Mouse (Mus musculus) lung, adult 2 months (tissue): ENCODE data around the gene Mansc1. TPM values are rescaled to one million over a fixed set of nuclear protein-coding genes. Genes with fewer than 3 reads are reported as not detected.

Experiments
- DNase-seq: peaks from one replicate; pipeline ENCODE4 v3.0.0; 2022
- H3K4me1 ChIP-seq: fragments of 200-500 bp; 2 replicates; pipeline ENCODE4 v1.6.1; 2011; ENCODE audit warnings: low read length; ENCODE audit not compliant: control insufficient read depth, insufficient read depth
- H3K4me3 ChIP-seq: fragments of 200-500 bp; replicated peaks from 2 replicates; pipeline ENCODE3; 2011; ENCODE audit warnings: low read depth, mild to moderate bottlenecking, control low read depth, low read length; ENCODE audit errors: extremely low read depth
- CTCF ChIP-seq: fragments of 200-500 bp; IDR thresholded peaks from 2 replicates; pipeline ENCODE4 v1.5.1; 2011; ENCODE audit warnings: mild to moderate bottlenecking, low read length, control low read depth; ENCODE audit not compliant: insufficient read depth
- POLR2A ChIP-seq: fragments of 200-500 bp; IDR thresholded peaks from 2 replicates; pipeline ENCODE4 v1.6.1; 2011; ENCODE audit warnings: low read depth, mild to moderate bottlenecking, control low read depth, low read length, borderline replicate concordance; ENCODE audit errors: extremely low read depth
- WGBS: fragments of 180-500 bp; shearing (Covaris S2); methylation state at CpG from one replicate; pipeline ENCODE4 v1.1.7; 2018; 5-methylcytosine and 5-hydroxymethylcytosine counted together
- polyA plus RNA-seq: library from polyadenylated mRNA; depleted of rRNA; stranded (reverse); fragments of >200 nt; gene quantifications from 2 replicates; pipeline ENCODE4 v1.2.3, GENCODE M21; 2012

Mansc1 gene
- polyA plus RNA-seq, 1 experiment: 11.8 TPM

DNA sequence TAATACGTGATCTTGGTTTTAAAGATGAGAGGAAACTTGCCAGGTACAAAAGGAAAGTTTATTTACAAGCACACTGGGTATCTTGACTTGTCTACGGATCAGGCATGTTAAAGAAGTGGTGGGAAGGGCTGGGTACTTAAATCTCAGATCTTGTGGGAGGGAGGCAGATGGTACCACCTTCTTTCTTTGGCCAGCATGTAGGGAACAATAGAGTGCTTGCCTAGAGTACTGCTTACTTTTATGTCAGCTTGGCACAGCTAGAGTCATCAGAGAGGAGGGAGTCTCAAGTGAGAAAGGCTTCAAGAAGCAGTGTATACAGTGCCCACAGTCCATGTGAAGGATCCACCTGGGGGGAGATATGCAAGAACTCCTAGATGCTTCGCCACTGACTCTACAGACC, 27.1 kb downstream of the Mansc1 start:
- DNase-seq: no peak
- WGBS: 90% methylated on average over 3 of the region's 3 CpGs
- Histone ChIP-seq H3K4me1 (peaks cover 5% of the 10 kb centered on the region), H3K4me3 (no peak overlapping the region)
- TF ChIP-seq CTCF: no peak

DNA sequence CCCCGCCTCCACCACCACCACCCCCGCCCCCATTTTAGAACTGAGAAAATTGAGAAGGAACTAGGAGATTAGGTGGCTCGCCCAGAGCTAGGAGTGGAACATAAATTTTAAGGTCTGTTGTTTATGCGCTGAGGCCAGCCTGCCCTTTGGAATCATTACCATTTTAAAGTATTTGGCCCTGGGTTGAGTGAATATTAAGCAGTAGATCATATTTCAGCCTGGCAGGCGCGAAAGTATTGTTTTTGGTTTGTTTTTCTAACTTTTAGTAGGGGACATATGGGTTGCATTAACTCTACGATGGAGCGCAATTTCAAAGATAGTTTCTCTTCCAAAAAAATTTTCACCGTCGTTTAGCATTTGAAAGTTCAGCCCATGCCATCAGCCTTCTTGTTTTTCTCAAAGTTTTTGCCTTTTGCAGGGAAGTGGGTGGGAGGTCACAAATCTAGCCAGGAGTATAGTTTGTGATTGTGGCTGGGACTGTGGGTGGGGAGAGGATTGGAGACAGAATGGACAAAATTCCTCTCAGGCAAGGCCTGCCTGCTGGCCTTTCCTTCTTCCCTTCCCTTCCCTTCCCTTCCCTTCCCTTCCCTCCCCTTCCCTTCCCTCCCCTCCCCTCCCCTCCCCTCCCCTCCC, 29.8 kb downstream of the Mansc1 start:
- no peak for DNase-seq
- 59% methylated on average over 10 of the region's 10 CpGs for WGBS
- H3K4me1 ChIP-seq: peaks cover 5% of the 10 kb centered on the region
- no peak overlapping the region for H3K4me3 ChIP-seq
- no peak for TF ChIP-seq POLR2A
- no peak for TF ChIP-seq CTCF

DNA sequence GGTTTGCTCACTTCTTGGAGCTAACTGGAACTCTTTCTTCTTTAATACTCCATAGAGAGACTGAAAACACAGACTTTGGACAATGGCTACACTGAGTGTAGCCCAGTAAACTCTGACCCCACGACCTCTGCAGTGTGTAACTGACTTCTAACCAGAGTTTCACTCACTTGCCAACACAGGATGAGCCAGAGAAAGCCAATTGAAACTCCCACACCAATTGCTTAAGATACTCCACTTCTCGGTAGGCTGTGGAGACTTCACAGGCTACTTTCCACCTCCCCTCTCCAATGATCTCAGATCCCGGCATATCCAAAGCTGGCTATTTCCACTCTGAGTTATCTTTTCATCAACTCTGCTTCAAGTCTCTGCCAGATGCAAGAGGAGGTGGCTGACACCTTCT, 30.5 kb downstream of the Mansc1 start:
- WGBS: 37% methylated on average over 3 of the region's 3 CpGs
- no peak for TF ChIP-seq POLR2A
- no peak for TF ChIP-seq CTCF

DNA sequence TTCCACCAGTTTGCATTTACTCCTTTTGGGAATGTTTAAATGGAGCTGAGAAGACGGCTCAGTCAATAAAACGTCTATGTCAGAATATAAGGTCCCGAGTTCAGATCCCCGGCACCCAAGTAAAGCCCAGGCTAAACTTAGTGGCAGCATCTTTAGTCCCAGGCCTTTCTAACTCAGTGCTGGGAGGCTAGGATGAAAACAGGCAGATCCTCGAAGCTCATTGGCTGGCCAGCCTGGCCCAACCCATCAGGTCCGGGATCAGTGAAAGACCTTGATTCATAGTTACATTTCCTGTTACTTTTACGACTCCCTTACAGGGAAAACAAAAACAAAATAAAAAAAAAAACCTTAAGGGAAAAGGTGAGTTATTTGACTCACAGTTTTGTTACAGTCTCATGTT, 31.2 kb downstream of the Mansc1 start:
- H3K4me1 ChIP-seq: no peaks in the 10 kb centered on the region
- TF ChIP-seq CTCF: no peak
- no peak overlapping the region for H3K4me3 ChIP-seq
- WGBS: 67% methylated on average over 7 of the region's 7 CpGs
- no peak for DNase-seq

More for the DNA sequence above, 30.5 kb downstream of the Mansc1 start:
- Histone ChIP-seq H3K4me3 (no peak overlapping the region), H3K4me1 (peaks cover 4% of the 10 kb centered on the region)
- no peak for DNase-seq

DNA sequence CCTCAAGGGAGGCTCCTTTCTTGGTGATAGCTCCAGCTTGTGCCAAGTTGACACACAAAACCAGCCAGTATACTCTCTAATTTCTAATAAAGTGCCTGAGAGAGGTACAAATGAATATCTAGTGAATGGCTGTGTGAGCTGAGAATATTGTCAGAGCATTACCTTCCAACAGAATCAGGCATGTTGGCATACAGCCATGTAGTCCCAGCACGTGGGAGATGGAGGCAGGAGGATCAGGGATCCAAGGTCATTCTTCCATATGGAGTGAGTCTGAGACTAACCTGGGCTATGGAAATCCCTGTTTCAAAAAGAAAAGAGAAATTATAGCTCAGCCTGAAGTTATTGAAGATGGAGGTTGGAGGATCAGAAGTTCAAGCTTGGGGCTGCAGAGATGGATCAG, 33.0 kb downstream of the Mansc1 start:
- no peak for TF ChIP-seq POLR2A
- no peak for TF ChIP-seq CTCF
- Histone ChIP-seq H3K4me3 (no peak overlapping the region), H3K4me1 (no peaks in the 10 kb centered on the region; the same call in 1 of the 2 replicates)
- WGBS: 70% methylated on average over 1 of the region's 1 CpGs
- no peak for DNase-seq

DNA sequence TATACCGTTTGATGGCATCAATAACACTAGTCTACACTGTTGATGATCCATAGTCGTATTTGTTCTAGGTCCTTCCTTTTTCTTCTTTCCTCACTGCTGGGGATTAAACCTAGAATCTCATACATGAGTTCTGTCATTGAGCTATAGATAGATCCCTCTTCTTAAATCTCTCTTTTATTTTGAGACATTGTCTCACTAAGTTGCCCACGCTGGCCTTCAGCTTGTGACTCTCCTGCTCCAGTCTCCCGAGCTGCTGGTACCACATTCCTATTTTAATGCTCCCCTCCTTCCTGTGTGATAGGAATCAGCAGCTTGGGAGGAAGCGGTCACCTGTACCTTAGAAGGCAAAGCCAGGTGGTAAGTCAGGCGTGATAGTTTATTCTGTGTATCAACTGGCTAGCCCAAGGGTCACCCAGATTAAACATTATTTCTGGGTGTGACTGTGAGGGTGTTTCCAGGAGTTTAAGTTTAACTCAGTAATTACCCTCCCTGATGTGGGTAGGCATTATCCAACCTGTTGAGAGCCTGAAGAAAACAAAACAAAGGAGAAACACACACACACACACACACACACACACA, 34.5 kb downstream of the Mansc1 start:
- no peak for TF ChIP-seq POLR2A
- no peak for TF ChIP-seq CTCF
- H3K4me3 ChIP-seq: no peak overlapping the region
- no peak for DNase-seq
- 79% methylated on average over 6 of the region's 6 CpGs for WGBS
- no peaks in the 10 kb centered on the region; the same call in 1 of the 2 replicates for H3K4me1 ChIP-seq

DNA sequence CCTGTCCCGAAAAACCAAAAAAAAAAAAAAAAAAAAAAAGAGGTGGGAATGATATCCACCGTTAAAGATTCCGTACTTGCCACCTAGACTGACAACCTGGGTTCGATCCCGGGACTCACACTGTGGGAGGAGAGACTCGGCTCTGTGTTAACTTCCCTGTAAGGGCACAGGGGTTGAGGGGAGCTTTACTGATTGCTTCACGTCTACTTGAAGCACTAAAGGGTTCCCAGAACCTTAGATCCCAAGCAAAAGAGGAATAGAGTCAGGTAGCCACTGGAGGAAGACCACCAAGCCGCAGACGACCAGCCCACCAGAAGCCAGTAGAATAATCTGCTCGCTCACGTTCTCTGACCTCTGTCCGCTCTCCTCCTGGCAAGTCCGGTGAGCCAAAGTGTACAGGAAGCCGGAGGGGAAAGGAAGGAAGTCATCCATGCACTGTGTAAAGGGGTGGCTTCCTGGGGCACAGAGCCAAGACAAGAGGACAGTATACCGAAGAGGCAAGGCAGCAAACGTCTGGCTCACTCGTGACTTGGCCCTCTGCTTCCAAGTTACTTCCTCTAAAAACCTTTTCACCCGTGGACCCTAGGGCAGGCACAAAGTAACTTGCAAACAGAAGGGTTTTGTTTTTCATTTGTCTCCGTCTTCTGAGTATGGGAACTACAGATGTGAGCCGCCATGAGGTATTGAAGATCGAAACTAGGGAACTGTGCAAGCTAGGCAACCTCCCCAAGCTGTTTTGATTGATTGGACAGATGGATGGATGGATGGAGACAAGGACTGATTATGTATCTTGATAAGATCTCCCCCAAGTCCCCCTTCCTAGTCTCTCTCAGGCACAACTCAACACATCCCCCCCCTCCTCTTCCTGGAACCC, 37.5 kb downstream of the Mansc1 start:
- DNase-seq: peak; percentile 34
- no peaks in the 10 kb centered on the region; the same call in 1 of the 2 replicates for H3K4me1 ChIP-seq
- WGBS: 33% methylated on average over 21 of the region's 21 CpGs
- TF ChIP-seq CTCF (no peak), POLR2A (no peak)
- peak overlapping the region; percentile 15 for H3K4me3 ChIP-seq

DNA sequence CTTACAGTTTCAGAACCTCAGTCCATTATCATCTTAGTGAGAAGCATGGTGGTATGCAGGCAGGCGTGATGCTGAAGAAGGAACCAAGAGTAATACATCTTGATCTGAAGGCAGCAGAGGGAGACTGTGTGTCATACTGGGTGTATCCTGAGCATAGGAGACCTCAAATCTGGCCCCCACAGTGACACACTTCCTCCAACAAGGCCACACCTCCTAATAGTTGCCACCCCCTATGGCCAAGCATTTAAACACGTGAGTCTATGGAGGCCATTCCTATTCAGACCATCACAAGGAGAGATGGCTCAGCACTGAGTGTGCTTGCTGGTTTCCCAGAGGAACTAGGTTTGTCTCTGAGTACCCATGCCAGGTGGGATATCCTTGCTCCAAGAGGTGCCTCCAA, 40.7 kb downstream of the Mansc1 start:
- no peak for DNase-seq
- TF ChIP-seq CTCF (no peak), POLR2A (no peak)
- H3K4me3 ChIP-seq: no peak overlapping the region
- H3K4me1 ChIP-seq: no peaks in the 10 kb centered on the region; the same call in 1 of the 2 replicates
- WGBS: 98% methylated on average over 2 of the region's 2 CpGs

DNA sequence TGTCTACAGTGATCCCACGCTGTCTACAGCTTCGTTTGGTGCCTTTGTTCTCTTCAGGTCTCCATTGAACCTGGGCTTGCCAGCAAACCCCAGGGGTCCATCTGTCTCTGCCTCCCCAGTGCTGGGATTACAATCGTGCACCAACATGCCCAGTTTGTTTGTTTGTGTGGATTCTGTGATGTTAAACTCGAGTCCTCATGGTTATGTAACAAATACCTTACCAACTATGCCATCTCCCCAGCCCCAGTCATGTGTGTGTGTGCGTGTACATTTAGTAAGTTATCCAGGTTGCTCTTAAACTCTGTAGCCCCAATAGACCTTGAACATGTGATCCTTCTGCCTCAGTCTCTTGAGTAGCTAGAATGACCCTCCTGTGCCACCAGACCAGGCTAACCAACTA, 46.0 kb downstream of the Mansc1 start:
- Histone ChIP-seq H3K4me3 (no peak overlapping the region), H3K4me1 (no peaks in the 10 kb centered on the region)
- TF ChIP-seq CTCF: no peak
- TF ChIP-seq POLR2A: no peak
- 84% methylated on average over 5 of the region's 5 CpGs for WGBS
- DNase-seq: no peak
